Mouse (Mus musculus) limb, embryonic 10.5 days (tissue): ENCODE measurements at regions not wholly inside any gene's neighbourhood (a gene's known extent, or its start where the extent isn't known, plus 50 kb on each side); places are given as distances from the start of the nearest gene placed in this dataset.
A peak's percentile ranks its signal among the peaks of the same experiment; 100 is the strongest.

Experiments
- DNase-seq: peaks from one replicate; pipeline ENCODE4 v3.0.0-alpha.2; 2017; ENCODE audit warnings: low spot score
- H3K27ac ChIP-seq: fragments of 300-500 bp; sonication (generic); 2 replicates; pipeline ENCODE4 v1.5.1; 2016; ENCODE audit warnings: mild to moderate bottlenecking
- H3K27me3 ChIP-seq: fragments of 300-500 bp; sonication (generic); 2 replicates; pipeline ENCODE4 v1.6.1; 2016; ENCODE audit warnings: low read depth, mild to moderate bottlenecking; ENCODE audit not compliant: poor library complexity, severe bottlenecking
- H3K36me3 ChIP-seq: fragments of 300-500 bp; sonication (generic); 2 replicates; pipeline ENCODE4 v1.6.1; 2016; ENCODE audit warnings: mild to moderate bottlenecking, moderate library complexity
- H3K4me1 ChIP-seq: fragments of 300-500 bp; sonication (generic); 2 replicates; pipeline ENCODE4 v1.6.1; 2016
- H3K4me3 ChIP-seq: fragments of 300-500 bp; sonication (generic); 2 replicates; pipeline ENCODE4 v1.5.1; 2016; ENCODE audit warnings: mild to moderate bottlenecking, moderate library complexity
- H3K9me3 ChIP-seq: fragments of 300-500 bp; sonication (generic); replicated peaks from 2 replicates; pipeline ENCODE4 v1.6.1; 2016; ENCODE audit warnings: mild to moderate bottlenecking
- WGBS: fragments of 180-500 bp; shearing (Covaris S2); methylation state at CpG from one replicate; pipeline ENCODE4 v1.1.7; 2016; 5-methylcytosine and 5-hydroxymethylcytosine counted together

DNA sequence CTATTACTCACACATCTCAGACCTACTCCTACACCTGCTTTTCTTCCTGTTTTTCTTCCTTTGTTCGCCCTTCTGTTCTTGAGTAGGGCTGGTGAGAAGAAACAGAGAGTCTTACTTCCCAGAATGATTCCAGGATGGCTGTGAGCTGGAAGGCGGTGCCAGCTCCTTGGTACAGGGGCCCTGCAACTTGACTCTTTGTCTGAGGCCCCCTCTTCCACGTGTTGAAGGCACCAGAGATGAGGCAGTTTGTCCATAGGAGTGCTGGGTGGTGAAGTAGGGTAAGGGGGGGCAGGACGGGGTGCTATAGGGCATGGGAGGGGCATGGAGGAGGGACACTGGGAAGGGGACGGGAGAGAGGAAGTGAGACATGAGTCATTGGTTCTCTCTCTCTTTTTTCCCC is 60.8 kb downstream of the Dmrta2 start:
- H3K36me3 ChIP-seq, result no peaks in the 10 kb centered on the region
- H3K27me3 ChIP-seq, result no peaks in the 10 kb centered on the region
- H3K4me3 ChIP-seq, result no peak overlapping the region
- WGBS, result 75% methylated on average over 5 of the region's 5 CpGs
- no peaks in the 10 kb centered on the region for H3K9me3 ChIP-seq
- DNase-seq, result no peak
- no peak overlapping the region for H3K27ac ChIP-seq
- no peaks in the 10 kb centered on the region for H3K4me1 ChIP-seq

DNA sequence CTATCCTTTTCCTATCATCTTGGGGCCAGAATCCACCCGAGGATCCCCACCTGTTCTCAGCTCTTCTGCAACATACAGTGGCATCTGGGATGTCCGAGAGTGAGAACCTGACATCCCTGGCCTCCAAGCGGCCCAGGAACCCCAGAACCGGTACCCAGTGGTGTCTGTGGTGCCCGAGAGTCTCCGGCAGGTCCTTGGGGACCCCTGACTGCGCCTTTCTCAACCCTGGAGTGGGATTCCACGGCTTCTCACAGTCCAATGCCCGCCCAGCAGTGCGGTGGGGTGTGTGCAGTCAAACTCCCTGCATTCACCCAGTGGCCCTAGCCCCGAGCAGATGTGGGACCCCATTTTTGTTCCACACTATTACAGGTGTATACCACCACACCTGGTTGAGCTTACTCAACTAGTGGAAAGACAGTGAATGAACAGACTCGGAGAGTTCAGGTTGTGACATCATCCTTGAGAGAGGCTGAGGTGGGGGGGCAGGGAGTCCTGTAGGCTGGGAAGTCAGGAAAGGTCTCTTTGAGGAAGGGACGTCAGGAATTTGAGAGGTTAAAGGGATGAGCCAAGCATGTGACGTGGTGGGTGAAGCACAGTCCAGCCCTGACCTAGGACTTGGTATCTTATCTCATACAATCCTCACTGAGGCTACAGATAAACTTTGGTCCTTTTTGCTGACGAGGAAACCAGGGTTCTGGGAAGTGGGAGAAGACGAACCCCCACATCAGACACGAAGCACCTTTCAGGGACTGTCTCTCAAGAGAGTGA is 67.2 kb downstream of the Dmrta2 start:
- Histone ChIP-seq H3K9me3 (no peaks in the 10 kb centered on the region), H3K27me3 (0 out of 2 replicates have a peak, but pooled peaks cover 3% of the 10 kb centered on the region), H3K36me3 (no peaks in the 10 kb centered on the region), H3K27ac (no peak overlapping the region), H3K4me3 (no peak overlapping the region), H3K4me1 (no peaks in the 10 kb centered on the region)
- WGBS, result 87% methylated on average over 17 of the region's 17 CpGs
- DNase-seq, result no peak

DNA sequence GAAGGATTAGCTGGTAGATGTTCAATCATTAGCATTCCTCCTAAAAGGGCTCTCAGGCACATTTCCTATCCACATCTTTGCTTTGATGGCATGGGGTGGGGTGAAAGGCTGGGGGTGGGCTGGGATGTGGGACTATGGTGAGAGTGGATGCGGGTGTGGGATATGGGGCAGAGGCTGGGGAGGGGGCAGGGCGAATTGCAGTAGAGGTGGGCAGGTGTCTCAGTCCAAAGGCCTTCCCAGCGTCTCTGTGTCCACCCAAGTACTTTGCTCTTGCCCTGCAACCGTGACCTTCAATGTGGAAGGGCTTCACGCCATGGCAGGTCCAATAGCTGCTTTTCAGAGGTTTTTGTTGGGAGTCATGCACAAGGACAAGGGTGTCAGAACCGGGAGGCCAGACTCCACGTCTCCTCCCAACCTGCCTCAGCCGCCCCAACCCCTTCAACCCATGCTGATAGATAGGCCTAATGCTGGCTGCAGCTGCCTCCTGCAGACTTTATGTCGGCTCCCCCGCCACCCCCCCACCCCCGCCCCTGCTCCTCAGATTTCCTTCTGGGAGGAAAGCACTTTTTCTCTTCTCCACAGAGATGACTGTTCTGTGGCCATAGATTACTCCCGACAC is 67.9 kb downstream of the Dmrta2 start:
- no peak for DNase-seq
- Histone ChIP-seq H3K4me3 (no peak overlapping the region), H3K4me1 (peaks cover 5% of the 10 kb centered on the region), H3K36me3 (no peaks in the 10 kb centered on the region), H3K9me3 (no peaks in the 10 kb centered on the region), H3K27ac (no peak overlapping the region), H3K27me3 (0 out of 2 replicates have a peak, but pooled peaks cover 3% of the 10 kb centered on the region)
- 80% methylated on average over 12 of the region's 12 CpGs for WGBS

DNA sequence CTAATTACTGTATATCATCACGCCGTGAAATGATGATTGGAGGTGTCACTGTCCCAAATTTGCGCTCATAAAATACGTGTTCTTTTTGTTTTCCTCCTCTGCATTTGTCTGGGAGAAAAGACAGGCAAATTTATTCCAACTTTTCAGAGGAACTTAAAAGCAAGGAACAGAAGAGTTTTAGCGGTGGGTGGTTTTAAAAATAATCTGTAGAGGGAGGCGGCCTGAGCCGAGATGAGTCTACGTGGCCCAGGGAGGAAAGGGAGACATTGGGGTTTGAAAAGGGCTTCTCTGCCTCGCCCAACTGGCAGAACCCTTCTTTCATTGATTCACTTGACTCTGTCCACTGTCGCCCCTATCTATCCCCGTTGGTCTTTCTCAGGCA is 68.4 kb downstream of the Dmrta2 start:
- 89% methylated on average over 11 of the region's 11 CpGs for WGBS
- peaks cover 10% of the 10 kb centered on the region for H3K4me1 ChIP-seq
- H3K36me3 ChIP-seq, result no peaks in the 10 kb centered on the region
- H3K27me3 ChIP-seq, result 0 out of 2 replicates have a peak, but pooled peaks cover 3% of the 10 kb centered on the region
- H3K27ac ChIP-seq, result no peak overlapping the region
- H3K4me3 ChIP-seq, result no peak overlapping the region
- no peak for DNase-seq
- H3K9me3 ChIP-seq, result no peaks in the 10 kb centered on the region

DNA sequence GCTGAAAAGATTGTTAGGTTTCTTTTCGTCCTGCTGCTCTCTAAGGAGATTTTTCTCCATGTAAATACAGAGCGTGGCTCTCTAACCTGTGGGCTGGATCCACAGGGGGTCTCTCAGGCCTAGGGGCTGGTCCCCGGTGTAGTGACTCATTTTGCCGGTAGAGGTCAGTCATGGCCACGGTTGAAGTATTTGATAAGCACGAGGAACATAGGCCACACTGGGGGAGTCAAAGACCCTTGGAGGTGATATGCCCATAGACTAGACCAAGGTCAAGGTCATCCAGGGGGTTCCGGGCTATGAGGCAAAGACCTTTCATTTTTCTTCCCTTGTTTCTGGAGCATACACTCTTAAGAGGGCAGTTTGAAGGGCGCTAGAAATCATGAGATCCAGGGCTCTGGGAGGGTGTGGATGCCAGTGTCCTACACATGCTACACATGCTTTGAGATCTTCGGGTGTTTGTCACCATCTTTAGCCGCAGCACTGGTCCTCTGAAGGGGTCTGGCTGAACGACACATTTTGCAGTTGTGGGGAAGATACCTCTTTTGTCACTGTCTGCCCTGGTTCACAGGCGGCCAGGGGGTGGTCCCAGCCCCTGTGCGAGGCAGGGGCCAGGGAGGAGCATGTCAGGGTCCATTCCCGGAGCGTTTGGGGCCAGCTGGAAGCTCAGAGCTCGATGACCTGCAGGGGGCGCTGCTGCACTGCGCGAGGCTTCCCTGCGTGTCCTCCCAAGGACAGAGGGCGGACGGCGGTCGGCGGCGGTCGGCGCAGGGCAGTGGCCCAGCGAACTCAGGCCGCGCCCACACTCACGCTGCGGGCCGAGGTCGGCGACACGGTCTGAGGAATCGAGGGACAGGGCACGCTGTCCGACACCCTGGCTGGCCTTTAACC is 72.8 kb downstream of the Dmrta2 start:
- Histone ChIP-seq H3K36me3 (no peaks in the 10 kb centered on the region), H3K27ac (peak overlapping the region; percentile 79), H3K27me3 (peaks cover 14% of the 10 kb centered on the region; the same call in 1 of the 2 replicates), H3K4me1 (peaks cover 16% of the 10 kb centered on the region), H3K4me3 (peak overlapping the region; percentile 57), H3K9me3 (no peaks in the 10 kb centered on the region)
- peak; percentile 98 for DNase-seq
- 4% methylated on average over 40 of the region's 40 CpGs for WGBS

DNA sequence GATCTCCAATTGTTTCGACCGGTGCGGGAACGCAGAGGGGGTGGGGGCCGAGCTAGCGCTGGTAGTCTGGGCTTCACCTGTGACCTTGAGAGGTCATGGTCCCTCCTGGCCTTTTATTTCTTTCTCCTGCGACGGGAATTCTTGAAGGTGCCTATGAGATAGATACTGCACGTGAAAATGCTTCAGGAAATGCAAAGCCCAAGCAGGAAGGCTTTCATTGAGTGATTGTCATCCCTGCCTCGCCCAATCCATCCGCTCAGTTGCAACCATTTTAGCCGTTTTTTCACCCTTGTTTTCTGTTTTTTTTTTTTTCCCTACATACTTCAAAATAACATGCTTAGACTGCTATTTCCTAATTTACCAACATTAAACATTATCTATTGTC is 73.4 kb downstream of the Dmrta2 start:
- WGBS, result 17% methylated on average over 12 of the region's 12 CpGs
- Histone ChIP-seq H3K4me3 (peak overlapping the region; percentile 57), H3K36me3 (no peaks in the 10 kb centered on the region), H3K9me3 (no peaks in the 10 kb centered on the region), H3K4me1 (peaks cover 16% of the 10 kb centered on the region), H3K27ac (peak overlapping the region; percentile 79), H3K27me3 (peaks cover 14% of the 10 kb centered on the region; the same call in 1 of the 2 replicates)
- no peak for DNase-seq

DNA sequence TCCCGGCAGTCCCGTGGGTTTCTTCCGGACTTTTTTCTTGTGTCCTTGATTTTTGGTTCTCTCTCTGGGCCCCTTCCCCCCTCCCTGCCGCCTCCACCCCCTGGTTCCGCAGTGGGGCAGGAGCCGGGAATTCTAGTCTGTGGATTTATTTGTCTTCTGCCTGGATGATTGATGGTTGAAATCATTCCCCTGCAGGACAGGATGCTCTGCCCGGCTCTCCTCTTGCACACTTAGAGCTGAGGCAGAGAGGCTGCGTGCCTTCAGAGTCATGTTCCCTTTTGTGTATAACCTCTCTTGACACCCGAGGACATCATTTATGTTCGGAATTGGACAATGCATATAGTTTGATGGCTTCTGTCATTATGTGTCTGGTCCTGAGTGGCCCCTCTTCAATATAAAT is 74.0 kb downstream of the Dmrta2 start:
- Histone ChIP-seq H3K4me3 (no peak overlapping the region), H3K4me1 (peaks cover 16% of the 10 kb centered on the region), H3K9me3 (no peaks in the 10 kb centered on the region), H3K27me3 (peaks cover 14% of the 10 kb centered on the region; the same call in 1 of the 2 replicates), H3K36me3 (no peaks in the 10 kb centered on the region), H3K27ac (no peak overlapping the region)
- DNase-seq, result peak; percentile 29
- WGBS, result 57% methylated on average over 10 of the region's 10 CpGs

DNA sequence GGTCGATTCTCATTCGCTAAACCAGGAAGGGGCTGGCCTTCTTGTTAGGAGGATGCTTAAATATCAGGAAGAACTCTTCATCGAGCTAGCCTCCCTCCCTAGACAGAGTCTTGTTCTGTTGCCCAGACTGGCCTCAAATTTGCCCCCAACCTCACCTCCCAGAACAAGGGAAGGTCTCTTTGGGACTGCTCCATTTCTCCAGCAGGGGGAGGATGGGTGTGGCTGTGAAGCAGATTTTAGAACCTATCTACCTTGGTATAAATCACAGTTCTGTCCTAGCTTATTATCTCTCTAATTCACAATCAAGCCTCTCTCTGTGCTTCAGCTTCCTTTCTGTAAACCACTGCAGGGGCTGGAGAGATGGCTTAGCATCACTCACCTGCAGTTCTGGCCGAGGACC is 75.1 kb downstream of the Dmrta2 start:
- 91% methylated on average over 4 of the region's 4 CpGs for WGBS

DNA sequence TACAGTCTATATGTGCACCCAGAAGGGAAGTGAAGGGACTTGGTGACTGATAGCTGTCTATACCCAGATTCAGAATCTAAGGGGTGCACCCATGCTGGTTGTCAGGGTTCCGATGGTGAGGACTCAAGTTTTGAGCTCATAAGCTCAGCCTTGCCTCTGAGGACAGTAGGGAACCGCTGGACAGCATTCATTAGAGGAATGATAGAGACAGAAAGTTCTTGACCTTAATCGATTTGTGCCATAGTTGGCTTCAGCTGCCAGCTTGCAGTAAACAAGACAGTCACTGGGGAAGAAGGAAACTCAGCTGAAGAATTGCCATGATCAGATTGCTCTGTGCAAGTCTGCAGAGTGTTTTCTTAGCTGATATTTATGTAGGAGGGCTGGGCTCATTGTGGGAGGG is 96.0 kb downstream of the Dmrta2 start:
- H3K36me3 ChIP-seq, result no peaks in the 10 kb centered on the region
- no peaks in the 10 kb centered on the region for H3K4me1 ChIP-seq
- peak; percentile 12 for DNase-seq
- no peaks in the 10 kb centered on the region for H3K27me3 ChIP-seq
- no peak overlapping the region for H3K4me3 ChIP-seq
- no peak overlapping the region for H3K27ac ChIP-seq
- no peaks in the 10 kb centered on the region for H3K9me3 ChIP-seq
- 90% methylated on average over 3 of the region's 3 CpGs for WGBS

More for the DNA sequence above, 75.1 kb downstream of the Dmrta2 start:
- Histone ChIP-seq H3K4me1 (peaks cover 16% of the 10 kb centered on the region), H3K27ac (no peak overlapping the region), H3K4me3 (no peak overlapping the region), H3K9me3 (no peaks in the 10 kb centered on the region), H3K27me3 (peaks cover 14% of the 10 kb centered on the region; the same call in 1 of the 2 replicates), H3K36me3 (no peaks in the 10 kb centered on the region)
- no peak for DNase-seq

DNA sequence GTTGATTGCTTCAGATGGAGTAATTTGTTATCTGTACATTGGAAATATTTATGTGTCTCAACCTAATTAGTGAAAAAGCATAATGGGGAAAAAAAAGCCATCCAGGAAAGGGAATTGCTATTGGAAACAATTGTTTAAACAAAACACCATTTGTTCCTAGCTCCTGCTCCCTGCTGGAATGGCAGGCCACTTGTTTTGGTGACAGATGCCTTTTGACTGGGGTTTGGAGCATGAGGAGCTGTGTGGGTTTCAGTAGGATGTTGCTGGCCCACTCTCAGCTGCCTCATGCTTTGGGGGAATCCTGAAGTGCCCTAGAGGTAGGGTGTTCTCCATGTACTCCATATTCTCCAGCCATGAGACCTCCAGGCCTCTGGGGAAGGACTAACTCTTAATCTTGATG is 105.5 kb downstream of the Dmrta2 start:
- no peaks in the 10 kb centered on the region for H3K36me3 ChIP-seq
- H3K27ac ChIP-seq, result no peak overlapping the region
- H3K9me3 ChIP-seq, result no peaks in the 10 kb centered on the region
- no peak overlapping the region for H3K4me3 ChIP-seq
- no peaks in the 10 kb centered on the region for H3K27me3 ChIP-seq
- no peaks in the 10 kb centered on the region for H3K4me1 ChIP-seq
- no peak for DNase-seq

DNA sequence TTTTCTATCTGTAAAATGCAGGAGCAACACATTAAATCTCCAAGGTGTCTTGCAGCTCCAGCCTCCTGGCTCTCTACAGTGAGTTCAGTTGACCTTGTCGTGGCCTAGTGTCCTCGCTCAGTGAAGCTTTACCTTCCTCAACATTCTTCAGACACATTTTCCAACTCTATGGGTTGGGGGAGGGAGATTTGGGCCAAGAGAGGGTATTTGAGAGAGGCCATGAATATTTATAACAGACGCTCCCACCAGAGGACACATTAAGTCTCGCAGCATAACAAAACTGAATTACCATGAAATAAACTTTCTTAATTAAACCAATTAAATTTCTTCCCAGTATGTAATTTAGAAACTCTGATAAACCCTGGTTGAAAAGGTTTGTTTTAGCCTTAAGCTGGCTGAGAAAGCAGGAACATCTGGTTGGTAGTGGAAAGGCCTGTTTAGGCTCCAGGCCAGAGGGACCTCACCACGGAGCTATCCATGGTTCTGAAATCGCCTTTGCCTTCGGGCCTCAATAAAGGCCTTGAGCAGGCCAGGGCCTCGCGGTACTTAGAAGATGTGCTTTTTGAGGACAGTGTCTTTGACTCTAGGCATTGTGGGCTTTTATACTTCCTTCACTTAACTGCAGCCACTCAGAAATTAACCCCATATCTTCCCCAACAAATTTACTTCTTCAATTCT is 109.9 kb downstream of the Dmrta2 start:
- no peak overlapping the region for H3K27ac ChIP-seq
- H3K36me3 ChIP-seq, result no peaks in the 10 kb centered on the region
- no peaks in the 10 kb centered on the region for H3K9me3 ChIP-seq
- no peaks in the 10 kb centered on the region for H3K4me1 ChIP-seq
- 43% methylated on average over 9 of the region's 9 CpGs for WGBS
- H3K4me3 ChIP-seq, result no peak overlapping the region
- peak; percentile 81 for DNase-seq
- H3K27me3 ChIP-seq, result no peaks in the 10 kb centered on the region

DNA sequence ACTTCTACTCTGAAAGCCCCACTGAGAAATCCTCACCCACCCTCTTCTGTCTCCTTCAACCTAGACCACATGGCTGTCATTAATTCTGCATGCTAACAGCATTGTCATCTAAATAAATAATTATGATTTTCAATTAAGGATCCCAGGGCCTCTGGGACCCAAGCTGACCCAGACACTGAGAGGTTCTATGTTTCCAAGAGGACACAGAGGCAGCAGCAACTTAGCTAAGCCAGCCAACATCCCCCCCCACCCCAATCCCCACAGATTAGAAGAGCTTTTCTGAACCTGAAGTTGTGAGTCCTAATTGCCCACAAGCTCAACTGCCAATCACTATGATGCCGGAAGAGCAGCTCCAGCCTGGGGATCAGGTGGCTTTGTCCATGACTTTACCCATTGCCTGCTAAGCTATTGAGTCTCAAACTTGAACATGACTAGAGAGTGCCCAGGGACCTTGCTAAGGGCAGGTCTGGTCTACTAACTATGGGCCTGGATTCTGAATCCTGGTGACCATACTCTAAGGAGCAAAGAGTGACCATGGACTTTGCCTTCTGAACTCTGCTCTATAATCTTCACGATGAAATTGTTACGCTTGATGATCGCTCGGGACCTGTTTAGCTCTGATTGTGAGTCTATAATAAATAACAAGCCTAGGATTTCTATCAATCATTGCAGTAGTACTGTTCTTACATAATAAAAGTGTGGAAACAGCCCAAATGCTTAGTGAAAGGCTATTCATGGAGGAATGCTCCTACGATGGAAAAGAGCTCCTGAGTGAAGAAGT is 115.4 kb downstream of the Dmrta2 start:
- H3K27ac ChIP-seq, result no peak overlapping the region
- WGBS, result 94% methylated on average over 6 of the region's 6 CpGs
- no peak overlapping the region for H3K4me3 ChIP-seq
- no peaks in the 10 kb centered on the region for H3K9me3 ChIP-seq
- H3K36me3 ChIP-seq, result no peaks in the 10 kb centered on the region
- no peak for DNase-seq
- 0 out of 2 replicates have a peak, but pooled peaks cover 3% of the 10 kb centered on the region for H3K4me1 ChIP-seq
- H3K27me3 ChIP-seq, result no peaks in the 10 kb centered on the region
